Mouse (Mus musculus) layer of hippocampus, adult 11-12 months (tissue): ENCODE measurements around the gene Zbtb43.

Source experiments
- DNase-seq: peaks from one replicate; pipeline ENCODE4 v3.0.0; 2022; ENCODE audit warnings: low spot score

Zbtb43 gene

DNA sequence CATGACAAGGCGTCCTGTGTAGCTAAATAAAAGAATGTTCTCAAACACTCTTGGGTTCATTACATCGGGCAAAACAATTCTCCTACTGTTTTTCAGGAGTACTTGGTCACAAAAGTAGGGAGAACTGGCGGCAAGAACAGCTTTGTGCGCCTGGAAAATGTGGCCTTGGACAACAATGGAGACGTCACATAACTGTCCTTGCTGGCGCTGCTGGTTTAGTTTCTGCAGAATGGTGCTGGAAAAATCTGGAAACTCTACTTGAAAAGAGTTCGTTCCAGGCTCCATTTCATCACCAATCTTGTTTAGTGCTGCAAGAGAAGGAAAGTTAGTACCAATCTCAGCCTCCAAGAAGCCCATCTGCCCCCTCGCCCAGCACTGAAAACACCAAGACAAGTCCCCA is 13.5 kb downstream of the Zbtb43 start:
- no peak for DNase-seq

GRCm38 (mm10) chr2:33453476-33453875 is 14.9 kb downstream of the Zbtb43 start:
- DNase-seq: no peak

DNA sequence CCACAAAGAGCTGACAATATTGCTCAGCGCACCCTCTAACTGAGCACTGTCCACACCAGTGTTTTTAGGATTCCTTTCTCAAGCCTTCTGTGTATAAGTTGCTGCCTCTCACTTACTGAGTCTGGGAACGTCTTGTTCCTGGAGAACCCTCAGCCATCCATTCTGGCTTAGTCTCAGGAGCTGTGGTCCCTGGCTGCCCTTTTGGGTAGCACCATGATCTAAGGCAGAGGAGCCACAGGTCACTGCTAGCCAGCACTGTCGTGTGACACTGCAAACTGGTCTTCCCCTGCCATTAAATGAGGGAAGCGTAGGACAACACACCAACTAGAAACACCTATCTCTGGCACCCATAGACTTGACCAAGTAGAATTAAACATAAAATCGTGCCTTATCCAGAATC is 15.6 kb downstream of the Zbtb43 start:
- DNase-seq: no peak

- DNase-seq: no peak
These were observed 16.2 kb downstream of the Zbtb43 start for GRCm38 (mm10) chr2:33452140-33452539.

DNA sequence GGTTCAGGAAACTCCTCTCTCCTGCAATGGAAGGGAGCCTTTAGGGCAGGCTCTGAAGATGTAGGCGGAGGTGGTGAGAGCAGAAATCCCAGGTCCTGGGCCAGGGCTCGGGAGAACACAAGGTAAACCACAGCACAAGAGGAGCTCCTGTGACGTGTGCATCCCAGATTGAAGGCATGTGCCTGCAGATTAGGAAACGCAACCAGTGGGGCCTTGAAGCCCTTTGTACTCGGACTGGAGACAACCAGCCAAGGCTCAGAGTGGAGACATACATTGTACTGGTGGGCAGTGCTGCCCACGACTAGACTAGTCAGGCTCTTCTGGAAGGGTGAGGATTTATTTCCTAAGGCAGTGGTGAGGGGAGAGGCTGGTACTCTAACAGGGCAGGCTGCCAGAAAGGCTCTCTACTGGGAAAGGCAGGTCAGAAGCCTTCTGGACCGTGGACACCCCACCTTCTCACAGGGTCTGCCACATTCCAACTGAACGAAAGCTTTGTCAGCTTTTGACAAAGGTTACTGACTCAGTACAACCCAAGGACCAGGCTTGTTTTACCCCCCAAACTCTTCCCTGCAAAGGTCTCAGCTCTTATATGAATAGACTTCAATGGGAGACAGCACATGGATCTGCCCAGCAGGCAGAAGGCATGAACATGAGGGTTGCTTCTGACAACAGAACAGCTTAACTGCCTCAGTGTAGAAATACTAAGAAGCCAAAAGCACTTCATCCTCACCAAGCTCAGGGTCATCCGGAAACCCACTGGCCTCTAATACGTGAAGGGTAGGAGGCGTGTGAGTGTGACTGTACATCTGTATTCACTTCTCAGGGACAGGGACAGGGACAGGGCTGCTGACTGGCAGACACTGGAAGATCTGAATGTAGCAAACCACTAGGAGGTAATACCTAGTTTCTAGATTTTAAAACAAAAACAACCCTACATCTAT is 17.1 kb downstream of the Zbtb43 start:
- DNase-seq: no peak

GRCm38 (mm10) chr2:33449119-33449873 is 19.1 kb downstream of the Zbtb43 start:
- DNase-seq: no peak

- no peak for DNase-seq
These were observed 21.6 kb downstream of the Zbtb43 start for GRCm38 (mm10) chr2:33446796-33447195.

GRCm38 (mm10) chr2:33445741-33446140 is 22.6 kb downstream of the Zbtb43 start:
- no peak for DNase-seq

DNA sequence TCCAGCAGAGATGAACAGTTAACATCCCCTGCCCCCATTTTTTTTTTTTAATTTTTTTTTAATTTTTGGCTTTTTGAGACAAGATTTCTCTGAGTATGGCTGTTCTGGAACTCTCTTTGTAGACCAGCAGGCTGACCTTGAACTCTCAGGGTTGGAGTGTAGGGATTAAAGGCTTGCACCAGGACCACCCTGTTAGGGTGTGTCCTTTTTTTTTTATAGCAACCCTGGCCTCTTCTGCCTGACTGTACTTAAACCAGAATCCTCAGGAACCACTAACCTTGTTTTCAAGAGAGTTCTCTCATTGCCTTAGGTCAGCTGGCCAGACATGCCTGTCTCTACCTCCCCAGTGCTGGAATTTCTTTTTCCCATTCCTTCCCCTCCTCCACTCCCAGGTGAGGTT is 23.5 kb downstream of the Zbtb43 start:
- DNase-seq: no peak

GRCm38 (mm10) chr2:33444358-33444757 is 24.0 kb downstream of the Zbtb43 start:
- peak; percentile 84 for DNase-seq

DNA sequence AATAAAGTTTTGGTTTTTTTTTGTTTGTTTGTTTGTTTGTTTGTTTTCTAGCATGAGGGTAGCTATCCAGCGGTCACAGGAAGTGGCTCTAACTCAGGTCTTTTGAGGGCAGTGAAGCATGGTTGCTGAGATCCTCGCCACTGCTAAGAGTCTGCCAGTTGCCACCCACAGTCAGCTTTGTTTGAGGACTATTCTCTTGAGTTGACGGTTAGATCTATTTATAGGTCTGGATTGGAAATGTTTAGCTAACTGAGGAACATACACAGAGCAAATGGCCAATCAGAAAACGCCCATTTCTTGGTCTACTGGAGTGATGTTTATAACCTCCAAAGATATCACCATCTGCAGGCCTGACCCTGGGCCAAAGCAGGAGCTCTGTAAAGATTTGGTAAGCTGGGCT is 25.7 kb downstream of the Zbtb43 start:
- no peak for DNase-seq

DNA sequence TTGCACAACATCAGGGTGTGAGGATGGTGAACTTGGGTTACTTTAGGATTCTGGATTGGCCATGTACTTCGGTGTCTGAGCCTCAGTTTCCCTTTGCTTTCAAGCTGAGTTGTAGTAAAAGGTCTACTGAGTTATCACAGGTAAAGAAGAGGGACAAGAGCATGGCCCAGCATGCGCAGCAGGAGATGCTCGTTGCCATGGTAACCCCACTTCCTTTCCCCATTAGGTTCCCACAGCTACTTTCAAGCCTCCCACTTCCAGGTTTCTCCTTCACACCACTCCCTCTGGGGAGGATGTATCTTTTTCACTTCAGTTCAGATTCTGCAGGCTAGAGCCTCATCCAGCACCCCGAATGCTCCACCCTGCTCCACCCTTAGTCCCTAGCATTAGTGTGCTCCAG is 27.5 kb downstream of the Zbtb43 start:
- DNase-seq: no peak

DNA sequence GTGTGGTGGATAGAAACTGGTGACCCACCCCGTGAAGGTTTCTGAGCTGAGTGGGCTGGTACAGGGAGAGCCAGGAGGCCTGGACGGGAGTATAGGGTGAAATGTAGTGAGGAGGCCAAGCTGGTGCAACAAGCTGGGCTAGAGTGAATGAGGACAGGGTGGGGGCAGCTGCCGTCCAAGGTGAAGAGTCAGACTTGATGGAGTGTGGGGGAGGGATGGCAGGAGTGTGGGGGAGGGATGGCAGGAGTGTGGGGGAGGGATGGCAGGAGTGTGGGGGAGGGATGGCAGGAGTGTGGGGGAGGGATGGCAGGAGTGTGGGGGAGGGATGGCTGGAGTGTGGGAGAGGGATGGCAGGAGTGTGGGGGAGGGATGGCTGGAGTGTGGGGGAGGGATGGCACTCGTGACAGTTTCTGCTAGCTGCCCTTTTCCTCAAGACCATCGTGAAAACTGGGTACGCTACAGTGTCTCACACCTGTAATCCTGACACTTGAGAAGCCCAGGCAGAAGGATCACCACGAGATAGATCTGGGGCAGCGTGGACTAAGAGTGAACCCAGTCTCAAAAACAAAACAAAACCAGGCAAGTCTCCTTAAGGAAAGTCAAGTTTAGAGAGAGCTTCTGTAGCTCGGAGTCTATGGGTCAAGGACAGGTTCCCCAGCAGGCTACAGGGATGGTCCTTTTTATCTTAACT is 28.2 kb downstream of the Zbtb43 start:
- no peak for DNase-seq

DNA sequence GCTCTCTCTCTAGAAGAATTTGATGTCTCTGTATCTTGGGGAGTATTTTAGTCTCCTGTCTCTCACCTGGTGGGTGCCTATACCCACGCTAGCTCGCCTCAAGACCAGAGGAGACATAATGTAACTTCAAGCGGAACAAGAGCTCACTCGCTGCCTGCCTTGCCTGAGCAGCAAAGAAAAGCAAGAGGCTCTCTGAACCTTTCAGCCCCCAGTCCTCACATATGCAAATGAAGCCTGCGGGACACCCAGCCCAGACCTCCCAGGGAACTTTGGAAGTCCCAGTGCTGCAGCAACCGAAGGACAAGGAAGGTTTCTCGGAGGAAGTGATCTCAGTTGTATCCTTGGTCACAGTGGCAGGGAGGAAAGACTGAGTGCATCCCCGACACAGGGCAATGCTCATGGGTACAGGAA is 28.9 kb downstream of the Zbtb43 start:
- DNase-seq: no peak

GRCm38 (mm10) chr2:33438377-33438776 is 30.0 kb downstream of the Zbtb43 start:
- DNase-seq: no peak

GRCm38 (mm10) chr2:33437184-33437583 is 31.2 kb downstream of the Zbtb43 start:
- no peak for DNase-seq

- DNase-seq: no peak
These were observed 32.3 kb downstream of the Zbtb43 start for GRCm38 (mm10) chr2:33436035-33436580.

- no peak for DNase-seq
These were observed 33.2 kb downstream of the Zbtb43 start for GRCm38 (mm10) chr2:33435036-33435650.

DNA sequence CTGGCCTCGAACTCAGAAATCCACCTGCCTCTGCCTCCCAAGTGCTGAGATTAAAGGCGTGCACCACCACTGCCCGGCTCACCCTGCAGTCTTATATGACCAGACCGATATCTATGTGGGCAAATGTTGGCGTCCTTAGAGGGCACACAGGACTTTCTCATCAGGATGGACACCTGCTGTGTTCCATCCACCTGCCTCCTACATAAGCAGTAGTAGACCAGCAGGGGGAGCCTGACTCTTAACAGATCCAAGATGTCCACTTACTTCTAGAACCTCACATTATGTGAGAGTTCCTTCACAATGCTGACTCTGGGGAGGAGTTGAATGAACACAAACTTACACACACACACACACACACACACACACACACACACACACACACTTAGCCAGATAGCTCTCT is 35.5 kb downstream of the Zbtb43 start:
- peak; percentile 74 for DNase-seq

GRCm38 (mm10) chr2:33430771-33431699 is 37.3 kb downstream of the Zbtb43 start, which contains the start of gene Zbtb34:
Gene Zbtb34 (minus strand): TSS chr2:33431324.
- peak; percentile 63 for DNase-seq
